Mouse (Mus musculus): ENCODE data around the gene Shisa9.

DNA sequence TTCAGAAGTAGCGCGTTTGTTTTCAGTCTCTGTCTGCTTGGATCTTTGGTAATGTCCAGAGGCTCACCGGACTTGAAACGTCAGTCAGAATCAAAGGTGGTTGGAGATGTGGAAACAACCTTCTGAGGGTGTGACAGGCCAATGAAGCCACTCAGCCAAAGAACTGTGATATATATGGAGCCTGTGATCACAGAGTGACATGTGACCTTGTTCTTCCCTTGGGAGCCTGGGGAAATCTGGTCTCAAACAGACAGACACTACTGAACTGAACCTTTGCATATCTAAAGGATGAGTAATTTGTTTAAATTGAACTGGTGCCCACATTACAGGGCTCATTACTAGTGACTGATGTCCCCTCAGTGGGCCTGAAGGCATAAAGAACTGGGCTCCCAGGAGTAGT is 168.1 kb downstream of the Shisa9 start:
- TF ChIP-seq CTCF (IDR thresholded peaks at IDR 0.05; ENCODE audit: low read depth, low read length): no peak
- TF ChIP-seq POLR2A (IDR thresholded peaks at IDR 0.05; ENCODE audit: extremely low read depth, insufficient read depth, low read length): no peak
